Mouse (Mus musculus) heart, embryonic 10.5 days (tissue): Measurements from ENCODE around the gene Asic3. TPM values are rescaled to one million over a fixed set of nuclear protein-coding genes. Genes with fewer than 3 reads are reported as not detected.
A peak's percentile ranks its signal among the peaks of the same experiment; 100 is the strongest.

ENCODE experiments used
- DNase-seq: peaks from one replicate; pipeline ENCODE4 v3.0.0-alpha.2; 2017; ENCODE audit warnings: low spot score
- H3K27ac ChIP-seq: fragments of 300-500 bp; sonication (generic); 2 replicates; pipeline ENCODE4 v1.5.1; 2016; ENCODE audit warnings: mild to moderate bottlenecking
- H3K27me3 ChIP-seq: fragments of 300-500 bp; sonication (generic); 2 replicates; pipeline ENCODE4 v1.6.1; 2016; ENCODE audit warnings: mild to moderate bottlenecking; ENCODE audit not compliant: poor library complexity, insufficient read depth, severe bottlenecking
- H3K36me3 ChIP-seq: fragments of 300-500 bp; sonication (generic); 2 replicates; pipeline ENCODE4 v1.6.1; 2016; ENCODE audit warnings: mild to moderate bottlenecking, moderate library complexity
- H3K4me1 ChIP-seq: fragments of 300-500 bp; sonication (generic); 2 replicates; pipeline ENCODE4 v1.6.1; 2016; ENCODE audit warnings: mild to moderate bottlenecking
- H3K4me3 ChIP-seq: fragments of 300-500 bp; sonication (generic); 2 replicates; pipeline ENCODE4 v1.5.1; 2016; ENCODE audit warnings: mild to moderate bottlenecking, moderate library complexity
- H3K9me3 ChIP-seq: fragments of 300-500 bp; sonication (generic); 2 replicates; pipeline ENCODE4 v1.6.1; 2016; ENCODE audit warnings: mild to moderate bottlenecking, moderate library complexity
- WGBS: fragments of 180-500 bp; shearing (Covaris S2); methylation state at CpG from one replicate; pipeline ENCODE4 v1.1.7; 2016; 5-methylcytosine and 5-hydroxymethylcytosine counted together
- polyA plus RNA-seq: library from polyadenylated mRNA; unstranded; fragments of >200 nt; fragmentation: Nextera tagmentation; extraction: Ambion mirVana; gene quantifications from 2 replicates; pipeline ENCODE4 v1.2.1, GENCODE M21; 2016

The Asic3 gene
- polyA plus RNA-seq, 1 experiment from 2014 or later: 0.11 TPM

- no peaks in the 10 kb centered on the region for H3K9me3 ChIP-seq
- 88% methylated on average over 4 of the region's 4 CpGs for WGBS
- peaks cover 55% of the 10 kb centered on the region for H3K4me1 ChIP-seq
- 0 out of 2 replicates have a peak overlapping the region, but pooled peaks have one; percentile 7 for H3K27ac ChIP-seq
- no peak overlapping the region for H3K4me3 ChIP-seq
- H3K27me3 ChIP-seq: peaks cover 16% of the 10 kb centered on the region
- H3K36me3 ChIP-seq: peaks cover 16% of the 10 kb centered on the region
- DNase-seq: no peak
Observed at GRCm38 (mm10) chr5:24380499-24380898, 32.7 kb upstream of the Asic3 start.

- WGBS: 64% methylated on average over 6 of the region's 6 CpGs
- Histone ChIP-seq H3K9me3 (no peaks in the 10 kb centered on the region), H3K27ac (no peak overlapping the region), H3K4me3 (no peak overlapping the region), H3K4me1 (peaks cover 59% of the 10 kb centered on the region), H3K36me3 (peaks cover 16% of the 10 kb centered on the region), H3K27me3 (peaks cover 26% of the 10 kb centered on the region)
- no peak for DNase-seq
Observed at GRCm38 (mm10) chr5:24381486-24381885, 31.7 kb upstream of the Asic3 start.

GRCm38 (mm10) chr5:24381988-24382387 lies 31.2 kb upstream of the Asic3 start:
- no peak for DNase-seq

GRCm38 (mm10) chr5:24383026-24383859 lies 29.9 kb upstream of the Asic3 start:
- peaks cover 39% of the 10 kb centered on the region for H3K27me3 ChIP-seq
- H3K4me1 ChIP-seq: peaks cover 66% of the 10 kb centered on the region
- peak; percentile 97 for DNase-seq
- under 1% methylated on average over 34 of the region's 34 CpGs for WGBS
- H3K36me3 ChIP-seq: peaks cover 13% of the 10 kb centered on the region
- peak overlapping the region; percentile 63 for H3K4me3 ChIP-seq
- peak overlapping the region; percentile 86 for H3K27ac ChIP-seq
- no peaks in the 10 kb centered on the region for H3K9me3 ChIP-seq

More at GRCm38 (mm10) chr5:24381988-24382387, 31.2 kb upstream of the Asic3 start:
- peaks cover 31% of the 10 kb centered on the region for H3K27me3 ChIP-seq
- peaks cover 62% of the 10 kb centered on the region for H3K4me1 ChIP-seq
- H3K36me3 ChIP-seq: peaks cover 16% of the 10 kb centered on the region
- H3K9me3 ChIP-seq: no peaks in the 10 kb centered on the region
- H3K27ac ChIP-seq: no peak overlapping the region
- WGBS: 80% methylated on average over 2 of the region's 2 CpGs
- H3K4me3 ChIP-seq: no peak overlapping the region

- H3K27ac ChIP-seq: peak overlapping the region; percentile 54; the same call in 1 of the 2 replicates
- peaks cover 46% of the 10 kb centered on the region for H3K27me3 ChIP-seq
- no peak for DNase-seq
- peaks cover 73% of the 10 kb centered on the region for H3K4me1 ChIP-seq
- no peak overlapping the region for H3K4me3 ChIP-seq
- 51% methylated on average over 6 of the region's 6 CpGs for WGBS
- H3K9me3 ChIP-seq: no peaks in the 10 kb centered on the region
- peaks cover 13% of the 10 kb centered on the region for H3K36me3 ChIP-seq
Observed at GRCm38 (mm10) chr5:24384407-24384806, 28.8 kb upstream of the Asic3 start.

- Histone ChIP-seq H3K4me1 (peaks cover 70% of the 10 kb centered on the region), H3K27me3 (peaks cover 46% of the 10 kb centered on the region), H3K9me3 (no peaks in the 10 kb centered on the region), H3K36me3 (peaks cover 9% of the 10 kb centered on the region), H3K27ac (0 out of 2 replicates have a peak overlapping the region, but pooled peaks have one; percentile 54), H3K4me3 (no peak overlapping the region)
- 90% methylated on average over 5 of the region's 5 CpGs for WGBS
- DNase-seq: no peak
Observed at GRCm38 (mm10) chr5:24385374-24385773, 27.8 kb upstream of the Asic3 start.

GRCm38 (mm10) chr5:24385887-24386550 lies 27.2 kb upstream of the Asic3 start:
- DNase-seq: no peak
- Histone ChIP-seq H3K4me1 (peaks cover 66% of the 10 kb centered on the region), H3K36me3 (peaks cover 8% of the 10 kb centered on the region; the same call in 1 of the 2 replicates), H3K9me3 (no peaks in the 10 kb centered on the region), H3K27me3 (peaks cover 46% of the 10 kb centered on the region), H3K4me3 (no peak overlapping the region), H3K27ac (peak overlapping the region; percentile 54; the same call in 1 of the 2 replicates)
- WGBS: 78% methylated on average over 10 of the region's 10 CpGs

GRCm38 (mm10) chr5:24387264-24388241 lies 25.6 kb upstream of the Asic3 start:
- under 1% methylated on average over 73 of the region's 73 CpGs for WGBS
- H3K27ac ChIP-seq: peak overlapping the region; percentile 84
- peak; percentile 88 for DNase-seq
- H3K27me3 ChIP-seq: peaks cover 50% of the 10 kb centered on the region
- no peaks in the 10 kb centered on the region for H3K9me3 ChIP-seq
- 0 out of 2 replicates have a peak, but pooled peaks cover 5% of the 10 kb centered on the region for H3K36me3 ChIP-seq
- H3K4me1 ChIP-seq: peaks cover 66% of the 10 kb centered on the region
- H3K4me3 ChIP-seq: peak overlapping the region; percentile 63

- DNase-seq: no peak
- H3K27me3 ChIP-seq: peaks cover 50% of the 10 kb centered on the region
- 0 out of 2 replicates have a peak, but pooled peaks cover 5% of the 10 kb centered on the region for H3K36me3 ChIP-seq
- no peaks in the 10 kb centered on the region for H3K9me3 ChIP-seq
- H3K27ac ChIP-seq: peak overlapping the region; percentile 84
- H3K4me1 ChIP-seq: peaks cover 66% of the 10 kb centered on the region
- 21% methylated on average over 26 of the region's 26 CpGs for WGBS
- H3K4me3 ChIP-seq: peak overlapping the region; percentile 63
Observed at GRCm38 (mm10) chr5:24388246-24388915, 24.8 kb upstream of the Asic3 start.

- H3K27me3 ChIP-seq: peaks cover 50% of the 10 kb centered on the region
Observed at GRCm38 (mm10) chr5:24389011-24389657, 24.1 kb upstream of the Asic3 start.

GRCm38 (mm10) chr5:24389658-24390020 lies 23.6 kb upstream of the Asic3 start:
- H3K4me1 ChIP-seq: peaks cover 62% of the 10 kb centered on the region
- 79% methylated on average over 4 of the region's 4 CpGs for WGBS
- H3K27ac ChIP-seq: peak overlapping the region; percentile 72

More at GRCm38 (mm10) chr5:24389011-24389657, 24.1 kb upstream of the Asic3 start:
- Histone ChIP-seq H3K36me3 (0 out of 2 replicates have a peak, but pooled peaks cover 5% of the 10 kb centered on the region), H3K27ac (peak overlapping the region; percentile 84), H3K9me3 (no peaks in the 10 kb centered on the region), H3K4me1 (peaks cover 64% of the 10 kb centered on the region), H3K4me3 (no peak overlapping the region)
- no peak for DNase-seq
- WGBS: 47% methylated on average over 7 of the region's 7 CpGs

More at GRCm38 (mm10) chr5:24389658-24390020, 23.6 kb upstream of the Asic3 start:
- Histone ChIP-seq H3K9me3 (no peaks in the 10 kb centered on the region), H3K27me3 (peaks cover 46% of the 10 kb centered on the region), H3K36me3 (0 out of 2 replicates have a peak, but pooled peaks cover 5% of the 10 kb centered on the region), H3K4me3 (no peak overlapping the region)
- no peak for DNase-seq
